Mouse (Mus musculus): ENCODE results near the gene Rbm4.

DNA sequence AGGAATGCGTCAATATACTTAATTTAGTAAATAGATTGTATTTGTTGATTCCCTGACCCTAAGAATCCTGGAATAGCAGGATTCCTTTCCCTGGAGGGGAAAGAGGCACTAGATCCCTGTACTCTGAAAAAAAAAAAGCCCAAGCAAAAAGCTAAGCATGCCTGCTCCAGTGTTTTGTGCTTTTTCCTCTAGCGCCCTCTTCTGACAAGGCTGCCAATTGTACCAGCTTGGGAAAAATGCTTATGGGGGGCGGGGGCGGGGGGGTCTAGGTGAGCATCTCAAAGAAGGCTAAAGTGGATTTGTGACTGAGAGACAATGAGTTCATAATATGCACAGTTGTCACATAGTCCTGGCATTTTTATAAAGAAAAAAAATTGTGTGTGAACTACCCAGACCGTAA, 50.2 kb downstream of the Rbm4 start:
- TF ChIP-seq CTCF (IDR thresholded peaks at IDR 0.05; ENCODE audit: insufficient read depth, low read depth, low read length) (peak; percentile 40; the same call in 1 of the 2 replicates), POLR2A (IDR thresholded peaks at IDR 0.05; ENCODE audit: insufficient read depth, low read depth, low read length) (no peak)
